Mouse (Mus musculus) liver (tissue): ENCODE measurements around the gene Apoc2.

ENCODE experiments used
- DNase-seq: peaks from one replicate; pipeline ENCODE4 v3.0.0-alpha.2; 2020; ENCODE audit warnings: mixed read lengths

Gene Apoc2

GRCm38 (mm10) chr7:19628192-19628535 lies 49.6 kb downstream of the Apoc2 start:
- no peak for DNase-seq

GRCm38 (mm10) chr7:19627721-19628120 lies 50.0 kb downstream of the Apoc2 start:
- no peak for DNase-seq

GRCm38 (mm10) chr7:19623433-19623832 lies 54.3 kb downstream of the Apoc2 start:
- no peak for DNase-seq

- no peak for DNase-seq
Observed at GRCm38 (mm10) chr7:19622241-19622640, 55.5 kb downstream of the Apoc2 start.
